Mouse (Mus musculus) myocyte (in vitro differentiated cells): Measurements from ENCODE around the gene Rgs18. TPM values are rescaled to one million over a fixed set of nuclear protein-coding genes. Genes with fewer than 3 reads are reported as not detected.

ENCODE experiments used
- H3K27me3 ChIP-seq: one replicate; pipeline ENCODE4 v1.6.1; 2011; ENCODE audit not compliant: control insufficient read depth, insufficient read depth, insufficient read length
- H3K36me3 ChIP-seq: one replicate; pipeline ENCODE4 v1.6.1; 2011; ENCODE audit not compliant: control insufficient read depth, insufficient read depth
- H3K4me2 ChIP-seq: one replicate; pipeline ENCODE4 v1.6.1; 2011; ENCODE audit warnings: low read depth, control low read depth
- H3K4me3 ChIP-seq: one replicate; pipeline ENCODE4 v1.5.1; 2011; ENCODE audit warnings: mild to moderate bottlenecking, control low read depth, moderate library complexity
- H3K79me2 ChIP-seq: one replicate; pipeline ENCODE4 v1.6.1; 2011; ENCODE audit not compliant: control insufficient read depth, insufficient read depth
- H3ac ChIP-seq: one replicate; pipeline ENCODE4 v1.6.1; 2011; ENCODE audit not compliant: control insufficient read depth, insufficient read length
- CEBPB ChIP-seq: IDR thresholded peaks from 2 replicates; pipeline ENCODE4 v1.6.1; 2011; ENCODE audit warnings: mild to moderate bottlenecking, moderate library complexity; ENCODE audit not compliant: poor library complexity, insufficient read depth, severe bottlenecking
- E2F4 ChIP-seq: IDR thresholded peaks from one replicate; pipeline ENCODE4 v1.6.1; 2011; ENCODE audit warnings: mild to moderate bottlenecking, control low read depth, moderate library complexity; ENCODE audit not compliant: insufficient read depth
- MAX ChIP-seq: IDR thresholded peaks from one replicate; pipeline ENCODE4 v1.6.1; 2011; ENCODE audit warnings: low read depth, mild to moderate bottlenecking, control low read depth
- MYOD1 ChIP-seq, 3 experiments: IDR thresholded peaks; one replicate each; pipeline ENCODE4 v1.6.1; 2011; ENCODE audit warnings: control low read depth in 2 of 3, low read depth in 2 of 3, mild to moderate bottlenecking in 2 of 3, moderate library complexity in 1 of 3; ENCODE audit not compliant: insufficient read length in 2 of 3, control insufficient read depth in 1 of 3
- MYOG ChIP-seq, 3 experiments: IDR thresholded peaks; one replicate each; pipeline ENCODE4 v1.6.1; 2011; ENCODE audit warnings: control low read depth in 2 of 3, low read depth in 2 of 3, mild to moderate bottlenecking in 2 of 3; ENCODE audit not compliant: insufficient read length in 2 of 3, control insufficient read depth in 1 of 3, insufficient read depth in 1 of 3
- POLR2A ChIP-seq: IDR thresholded peaks from one replicate; pipeline ENCODE4 v1.6.1; 2011; ENCODE audit warnings: low read depth, mild to moderate bottlenecking, control low read depth, moderate library complexity; ENCODE audit not compliant: insufficient read length
- POLR2AphosphoS2 ChIP-seq: IDR thresholded peaks from one replicate; pipeline ENCODE4 v1.6.1; 2011; ENCODE audit warnings: low read depth, control low read depth; ENCODE audit not compliant: insufficient read length
- REST ChIP-seq: IDR thresholded peaks from one replicate; pipeline ENCODE4 v1.6.1; 2011; ENCODE audit warnings: mild to moderate bottlenecking, control low read depth, moderate library complexity; ENCODE audit not compliant: insufficient read depth, insufficient read length
- SRF ChIP-seq: IDR thresholded peaks from one replicate; pipeline ENCODE4 v1.6.1; 2011; ENCODE audit warnings: low read depth; ENCODE audit not compliant: control insufficient read depth, insufficient read length
- TCF12 ChIP-seq: IDR thresholded peaks from one replicate; pipeline ENCODE4 v1.6.1; 2011; ENCODE audit warnings: mild to moderate bottlenecking, control low read depth; ENCODE audit not compliant: poor library complexity, insufficient read depth, severe bottlenecking
- TCF3 ChIP-seq: IDR thresholded peaks from one replicate; pipeline ENCODE4 v1.6.1; 2011; ENCODE audit warnings: low read depth, control low read depth; ENCODE audit not compliant: insufficient read length
- USF1 ChIP-seq: IDR thresholded peaks from one replicate; pipeline ENCODE4 v1.6.1; 2011; ENCODE audit warnings: low read depth, mild to moderate bottlenecking, control low read depth, moderate library complexity
- polyA plus RNA-seq: library from polyadenylated mRNA; unstranded; fragments of >200 nt; fragmentation: generic; extraction: Trizol; gene quantifications from one replicate; pipeline ENCODE4 v1.2.1, GENCODE M21; 2012; ENCODE audit warnings: missing spikeins

Rgs18 gene
- not detected for polyA plus RNA-seq

DNA sequence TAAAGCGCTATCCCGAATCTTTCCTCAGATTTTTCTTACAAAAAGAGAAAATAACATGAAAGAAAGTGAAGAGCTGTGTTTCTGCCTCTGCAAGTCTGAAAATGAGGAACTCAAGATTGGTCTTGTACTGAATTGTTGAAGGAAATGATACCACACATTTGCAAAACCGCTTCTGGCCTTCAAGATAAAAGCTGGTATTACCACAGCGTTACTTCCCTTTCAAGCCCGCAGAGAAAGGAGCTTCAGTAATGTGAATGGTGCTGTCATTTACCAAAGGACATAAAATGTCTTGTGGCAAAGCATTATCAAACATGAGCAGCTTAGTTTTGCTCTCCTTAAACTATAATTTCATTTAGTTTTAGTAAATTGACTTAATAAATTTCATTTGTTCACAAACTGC is at the start of gene Rgs18:
TSS of gene Rgs18 (minus strand) at position 105 of the 400 bp plus-strand sequence.
- H3K4me2 ChIP-seq, result no peak within 1 kb of the TSS
- H3K4me3 ChIP-seq, result no peak within 1 kb of the TSS
- no peak within 1 kb of the TSS for H3ac ChIP-seq
- no peaks in the 10 kb centered on the region for H3K79me2 ChIP-seq
- no peaks in the 10 kb centered on the region for H3K27me3 ChIP-seq
- H3K36me3 ChIP-seq, result no peaks in the 10 kb centered on the region
- TF ChIP-seq POLR2AphosphoS2 (no peak), REST (no peak), TCF12 (no peak), MYOG (IDR thresholded peaks at IDR 0.05; ENCODE audit: control insufficient read depth in 1 of 3, insufficient read depth in 1 of 3, insufficient read length in 2 of 3, low read depth in 2 of 3) (no peak), POLR2A (no peak), TCF3 (no peak), SRF (no peak), E2F4 (no peak), MAX (no peak), MYOD1 (IDR thresholded peaks at IDR 0.05; ENCODE audit: control insufficient read depth in 1 of 3, insufficient read length in 2 of 3, low read depth in 2 of 3) (no peak), CEBPB (no peak), USF1 (no peak)

DNA sequence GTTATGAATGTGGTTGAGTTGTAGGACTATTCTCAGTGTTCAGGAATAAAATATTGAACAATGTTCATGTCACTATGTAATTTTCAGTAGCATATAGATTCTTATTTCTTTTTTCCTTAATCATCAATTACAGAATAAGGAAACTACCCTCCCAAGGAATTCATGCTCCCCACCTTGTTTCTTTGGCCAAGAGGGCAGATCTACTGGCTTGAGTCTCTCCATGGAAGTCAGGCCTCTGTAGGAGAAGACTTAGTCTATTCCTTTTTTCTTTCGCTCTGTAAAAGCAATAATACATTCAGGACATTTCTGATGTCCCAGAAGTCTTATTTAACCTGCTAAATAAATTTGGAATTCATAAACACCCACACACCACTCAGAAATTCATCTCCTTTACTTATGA is 841 bp downstream of the Rgs18 start:
- H3K4me3 ChIP-seq, result no peak overlapping the region
- no peaks in the 10 kb centered on the region for H3K79me2 ChIP-seq
- H3K4me2 ChIP-seq, result no peak overlapping the region
- TF ChIP-seq SRF (no peak), E2F4 (no peak)
- H3ac ChIP-seq, result no peak overlapping the region
- no peaks in the 10 kb centered on the region for H3K36me3 ChIP-seq
- H3K27me3 ChIP-seq, result no peaks in the 10 kb centered on the region

DNA sequence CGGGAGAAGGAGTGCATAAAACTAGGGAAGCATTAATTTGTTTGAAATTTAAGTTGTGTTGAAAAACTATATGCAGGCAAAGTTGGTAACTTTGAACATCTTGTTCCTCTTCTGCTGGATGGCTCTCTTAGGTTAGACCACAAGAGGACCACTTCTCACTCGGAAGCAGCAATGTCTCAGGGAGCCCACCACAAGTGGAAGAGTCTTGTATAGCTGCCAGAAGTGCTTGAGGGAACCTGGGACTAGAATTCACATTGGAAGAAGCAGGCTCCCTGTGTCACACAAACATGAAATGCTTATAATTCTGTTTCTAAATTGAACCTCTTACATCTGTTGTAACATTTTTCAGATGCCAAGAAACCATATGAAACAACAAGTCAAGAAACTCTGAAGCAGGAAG is 9.0 kb downstream of the Rgs18 start:
- Histone ChIP-seq H3ac (no peak overlapping the region), H3K4me3 (no peak overlapping the region), H3K4me2 (no peak overlapping the region), H3K79me2 (no peaks in the 10 kb centered on the region), H3K36me3 (no peaks in the 10 kb centered on the region), H3K27me3 (no peaks in the 10 kb centered on the region)
- TF ChIP-seq REST, result no peak
- TF ChIP-seq CEBPB, result no peak
- no peak for TF ChIP-seq SRF
- TF ChIP-seq TCF12, result no peak
- TF ChIP-seq MYOD1 (IDR thresholded peaks at IDR 0.05; ENCODE audit: control insufficient read depth in 1 of 3, insufficient read length in 2 of 3, low read depth in 2 of 3), result no peak
- TF ChIP-seq TCF3, result no peak
- no peak for TF ChIP-seq USF1
- no peak for TF ChIP-seq MYOG (IDR thresholded peaks at IDR 0.05; ENCODE audit: control insufficient read depth in 1 of 3, insufficient read depth in 1 of 3, insufficient read length in 2 of 3, low read depth in 2 of 3)
- TF ChIP-seq POLR2AphosphoS2, result no peak
- TF ChIP-seq POLR2A, result no peak
- TF ChIP-seq MAX, result no peak
- no peak for TF ChIP-seq E2F4

DNA sequence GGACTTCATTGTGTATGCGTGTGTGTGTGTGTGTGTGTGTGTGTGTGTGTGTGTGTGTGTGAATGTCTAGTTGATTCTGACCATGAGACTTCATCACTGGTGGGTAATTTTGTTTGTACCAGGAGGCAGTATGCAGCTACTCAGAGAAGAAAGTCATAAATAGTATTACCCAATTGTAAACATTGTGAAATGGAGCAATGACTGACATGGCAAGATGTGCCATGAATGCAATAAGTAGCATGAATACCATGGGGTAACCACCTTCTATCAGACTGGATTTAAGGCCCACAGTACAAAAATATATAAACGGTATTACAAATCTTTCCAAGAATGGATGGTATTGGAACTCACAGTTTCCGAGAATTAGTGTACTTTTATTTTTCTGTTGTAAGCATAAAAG is 14.4 kb downstream of the Rgs18 start:
- H3K36me3 ChIP-seq, result no peaks in the 10 kb centered on the region
- no peak overlapping the region for H3ac ChIP-seq
- no peak overlapping the region for H3K4me2 ChIP-seq
- TF ChIP-seq USF1 (no peak), MAX (no peak), MYOD1 (IDR thresholded peaks at IDR 0.05; ENCODE audit: control insufficient read depth in 1 of 3, insufficient read length in 2 of 3, low read depth in 2 of 3) (no peak), CEBPB (no peak), POLR2AphosphoS2 (no peak), MYOG (IDR thresholded peaks at IDR 0.05; ENCODE audit: control insufficient read depth in 1 of 3, insufficient read depth in 1 of 3, insufficient read length in 2 of 3, low read depth in 2 of 3) (no peak), TCF3 (no peak), E2F4 (no peak), REST (no peak), POLR2A (no peak), TCF12 (no peak), SRF (no peak)
- H3K79me2 ChIP-seq, result no peaks in the 10 kb centered on the region
- H3K27me3 ChIP-seq, result no peaks in the 10 kb centered on the region
- H3K4me3 ChIP-seq, result no peak overlapping the region

DNA sequence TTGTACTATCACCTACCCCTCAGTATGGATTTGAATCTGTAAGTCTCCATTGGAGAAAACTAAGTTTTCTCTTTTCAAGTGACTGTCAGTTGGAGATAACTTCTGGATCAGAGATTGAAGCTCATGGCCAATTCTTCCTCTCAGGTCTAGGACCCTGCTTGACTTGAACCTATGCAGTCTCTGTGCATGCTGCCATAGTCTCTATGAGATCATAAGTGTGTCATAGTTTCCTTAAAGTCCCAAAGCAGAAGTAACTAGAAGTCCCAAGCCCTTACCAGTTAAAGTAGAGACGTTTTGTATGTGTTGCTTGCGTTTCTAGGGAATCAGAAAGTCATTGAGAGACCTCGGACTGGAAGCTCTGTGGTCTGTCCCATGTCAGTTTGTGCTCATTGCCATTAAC is 24.5 kb downstream of the Rgs18 start:
- Histone ChIP-seq H3K4me3 (no peak overlapping the region), H3K4me2 (no peak overlapping the region), H3K27me3 (no peaks in the 10 kb centered on the region), H3K36me3 (no peaks in the 10 kb centered on the region), H3K79me2 (no peaks in the 10 kb centered on the region), H3ac (no peak overlapping the region)
- TF ChIP-seq POLR2A (no peak), POLR2AphosphoS2 (no peak), TCF3 (no peak), MYOD1 (IDR thresholded peaks at IDR 0.05; ENCODE audit: control insufficient read depth in 1 of 3, insufficient read length in 2 of 3, low read depth in 2 of 3) (no peak), SRF (no peak), REST (no peak), MAX (no peak), MYOG (IDR thresholded peaks at IDR 0.05; ENCODE audit: control insufficient read depth in 1 of 3, insufficient read depth in 1 of 3, insufficient read length in 2 of 3, low read depth in 2 of 3) (no peak), CEBPB (no peak), USF1 (no peak), E2F4 (no peak), TCF12 (no peak)
